Mouse (Mus musculus): Measurements from ENCODE around the gene Man2b2. TPM values are rescaled to one million over a fixed set of nuclear protein-coding genes. Genes with fewer than 3 reads are reported as not detected.
A peak's percentile ranks its signal among the peaks of the same experiment; 100 is the strongest.
"Not testable (repeated sequence)": the region's sequence is repeated elsewhere in the genome, so short reads cannot be mapped to it uniquely, and the experiment has no call there.

Gene Man2b2
- total RNA-seq, 2 experiments from 2014 or later = 18.1 to 21.2 TPM

- no peak for DNase-seq
- intact Hi-C loops (cut with DNase I) = loop anchor here (5.0 kb wide), 2 partner anchors 98 to 163 kb away; no protein-coding TSS in a partner anchor
Measured at GRCm38 (mm10) chr5:36839032-36839431, 8.6 kb upstream of the Man2b2 start.

GRCm38 (mm10) chr5:36835933-36836332 is 5.5 kb upstream of the Man2b2 start:
- peak; percentile 66 to 83 for DNase-seq
- intact Hi-C loops (cut with DNase I) = loop anchor here (1.0 to 5.0 kb wide), 3 partner anchors 84 to 166 kb away; no protein-coding TSS in a partner anchor

GRCm38 (mm10) chr5:36831272-36831671 is 819 bp upstream of the Man2b2 start:
- intact Hi-C loops (cut with DNase I) = no loop called here

GRCm38 (mm10) chr5:36829098-36829497 is 1.4 kb downstream of the Man2b2 start:
- no peak for DNase-seq
- intact Hi-C loops (cut with DNase I) = no loop called here

More at GRCm38 (mm10) chr5:36831272-36831671, 819 bp upstream of the Man2b2 start:
- DNase-seq = no peak

GRCm38 (mm10) chr5:36822907-36823306 is 7.5 kb downstream of the Man2b2 start:
- intact Hi-C loops (cut with DNase I) = no loop called here
- DNase-seq = no peak

- intact Hi-C loops (cut with DNase I) = no loop called here
- peak in 1 of 2 experiments; percentile 55 for DNase-seq
Measured at GRCm38 (mm10) chr5:36820142-36820541, 10.3 kb downstream of the Man2b2 start.

- DNase-seq = no peak
- intact Hi-C loops (cut with DNase I) = no loop called here
Measured at GRCm38 (mm10) chr5:36819742-36820141, 10.7 kb downstream of the Man2b2 start.

GRCm38 (mm10) chr5:36817738-36818137 is 12.7 kb downstream of the Man2b2 start:
- intact Hi-C loops (cut with DNase I) = no loop called here
- no peak for DNase-seq

GRCm38 (mm10) chr5:36814554-36814953 is 15.9 kb downstream of the Man2b2 start:
- DNase-seq = no peak
- intact Hi-C loops (cut with DNase I) = no loop called here

- DNase-seq = peak; percentile 67 to 85
- intact Hi-C loops (cut with DNase I) = no loop called here
Measured at GRCm38 (mm10) chr5:36811413-36811812, 19.0 kb downstream of the Man2b2 start.

GRCm38 (mm10) chr5:36810634-36811033 is 19.8 kb downstream of the Man2b2 start:
- intact Hi-C loops (cut with DNase I) = no loop called here
- no peak for DNase-seq

- peak; percentile 57 to 69 for DNase-seq
- intact Hi-C loops (cut with DNase I) = no loop called here
Measured at GRCm38 (mm10) chr5:36809123-36809522, 21.3 kb downstream of the Man2b2 start.

- peak in 1 of 2 experiments; percentile 32 for DNase-seq
- intact Hi-C loops (cut with DNase I) = no loop called here
Measured at GRCm38 (mm10) chr5:36807106-36807505, 23.3 kb downstream of the Man2b2 start.

- no peak for DNase-seq
- intact Hi-C loops (cut with DNase I) = no loop called here
Measured at GRCm38 (mm10) chr5:36797291-36797690, 33.2 kb downstream of the Man2b2 start.

GRCm38 (mm10) chr5:36796296-36797014 is 34.0 kb downstream of the Man2b2 start, which contains the start of gene Mrfap1:
TSS of gene Mrfap1 (minus strand) at chr5:36796772.
- intact Hi-C loops (cut with DNase I) = not testable (repeated sequence)
- peak; percentile 96 for DNase-seq

GRCm38 (mm10) chr5:36795647-36796295 is 34.7 kb downstream of the Man2b2 start:
- DNase-seq = peak; percentile 78 to 80
- intact Hi-C loops (cut with DNase I) = not testable (repeated sequence)

- DNase-seq = no peak
Measured at GRCm38 (mm10) chr5:36791861-36792260, 38.6 kb downstream of the Man2b2 start.

GRCm38 (mm10) chr5:36786052-36786451 is 44.4 kb downstream of the Man2b2 start:
- no peak for DNase-seq
- intact Hi-C loops (cut with DNase I) = no loop called here

More at GRCm38 (mm10) chr5:36791861-36792260, 38.6 kb downstream of the Man2b2 start:
- intact Hi-C loops (cut with DNase I) = no loop called here

GRCm38 (mm10) chr5:36779512-36779911 is 50.9 kb downstream of the Man2b2 start:
- intact Hi-C loops (cut with DNase I) = no loop called here
- no peak for DNase-seq

GRCm38 (mm10) chr5:36778901-36779300 is 51.6 kb downstream of the Man2b2 start:
- DNase-seq = no peak
- intact Hi-C loops (cut with DNase I) = no loop called here

- intact Hi-C loops (cut with DNase I) = no loop called here
- no peak for DNase-seq
Measured at GRCm38 (mm10) chr5:36777186-36777585, 53.3 kb downstream of the Man2b2 start.

Data from heart, postnatal 10 days (tissue).